Mouse (Mus musculus): Measurements from ENCODE around the gene Hist1h3f. TPM values are rescaled to one million over a fixed set of nuclear protein-coding genes. Genes with fewer than 3 reads are reported as not detected.

The Hist1h3f gene
- 1 to 10 TPM in 12 of 26 experiments, under 1 TPM in 3, not detected in 11; 0.66 to 8.1 (median 1.7) TPM for total RNA-seq (2018; cell fraction: chromatin; rRNA removed)
- total RNA-seq (2018; cell fraction: cytosol; rRNA removed), result 10 to 100 TPM in 8 of 26 experiments, 1 to 10 TPM in 17, under 1 TPM in 1; 0.94 to 20.0 (median 7.1) TPM
- total RNA-seq (2018; cell fraction: nucleus; rRNA removed), result 1 to 10 TPM in 13 of 26 experiments, under 1 TPM in 7, not detected in 6; 0.48 to 6.5 (median 1.5) TPM
- polyA plus RNA-seq (2018), result not detected in 3 replicates

DNA sequence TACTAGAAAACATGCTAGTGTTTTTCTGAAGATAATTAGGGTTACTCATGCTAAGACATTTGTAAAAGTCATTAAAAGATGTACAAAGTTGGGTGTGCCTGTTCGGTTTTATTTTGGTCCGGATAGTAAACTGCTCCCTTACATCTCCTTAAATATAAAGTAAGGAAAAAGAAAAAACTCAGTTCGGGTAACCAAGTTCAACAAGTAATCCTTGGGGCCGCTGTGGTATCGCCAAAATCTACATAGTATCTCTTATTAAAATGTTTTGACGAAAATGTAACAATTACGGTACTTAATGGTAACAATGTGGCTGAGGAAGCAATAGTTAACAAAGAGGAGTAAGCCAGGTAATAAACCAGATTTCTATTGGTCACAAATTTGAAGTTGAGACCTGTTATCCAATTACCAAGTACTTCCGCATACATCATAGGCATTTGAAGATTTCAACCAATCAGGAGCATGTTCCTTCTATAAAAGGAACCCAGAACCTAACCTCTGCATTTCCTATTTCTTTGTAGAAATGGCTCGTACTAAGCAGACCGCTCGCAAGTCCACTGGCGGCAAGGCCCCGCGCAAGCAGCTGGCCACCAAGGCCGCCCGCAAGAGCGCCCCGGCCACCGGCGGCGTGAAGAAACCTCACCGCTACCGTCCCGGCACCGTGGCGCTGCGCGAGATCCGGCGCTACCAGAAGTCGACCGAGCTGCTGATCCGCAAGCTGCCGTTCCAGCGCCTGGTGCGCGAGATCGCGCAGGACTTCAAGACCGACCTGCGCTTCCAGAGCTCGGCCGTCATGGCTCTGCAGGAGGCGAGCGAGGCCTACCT, at the start of gene Hist1h3f:
TSS of gene Hist1h3f (plus strand) at position 88 of the 822 bp plus-strand sequence.
- Histone ChIP-seq H3K4me3 (ENCODE audit: inconsistent target) (peak within 1 kb of the TSS; percentile 43), H3K27ac (peak within 1 kb of the TSS; percentile 84), H3K36me3 (ENCODE audit: inconsistent target) (no peaks in the 10 kb centered on the region), H3K79me2 (ENCODE audit: inconsistent target) (no peaks in the 10 kb centered on the region)
- 0% methylated on average over 15 of the region's 45 CpGs for WGBS (ENCODE audit: missing documents)

- Histone ChIP-seq H3K36me3 (ENCODE audit: inconsistent target) (no peaks in the 10 kb centered on the region), H3K4me3 (ENCODE audit: inconsistent target) (no peak overlapping the region), H3K27ac (no peak overlapping the region), H3K79me2 (ENCODE audit: inconsistent target) (no peaks in the 10 kb centered on the region)
- WGBS (ENCODE audit: missing documents), result 95% methylated on average over 6 of the region's 6 CpGs
These were observed 48.3 kb upstream of the Hist1h3f start for GRCm38 (mm10) chr13:23495526-23495925.

- Histone ChIP-seq H3K79me2 (ENCODE audit: inconsistent target) (no peaks in the 10 kb centered on the region), H3K4me3 (ENCODE audit: inconsistent target) (no peak overlapping the region), H3K27ac (no peak overlapping the region), H3K36me3 (ENCODE audit: inconsistent target) (no peaks in the 10 kb centered on the region)
- WGBS (ENCODE audit: missing documents), result 74% methylated on average over 19 of the region's 19 CpGs
These were observed 46.1 kb upstream of the Hist1h3f start for GRCm38 (mm10) chr13:23497656-23498321.

- Histone ChIP-seq H3K36me3 (ENCODE audit: inconsistent target) (no peaks in the 10 kb centered on the region), H3K4me3 (ENCODE audit: inconsistent target) (no peak overlapping the region), H3K27ac (no peak overlapping the region), H3K79me2 (ENCODE audit: inconsistent target) (no peaks in the 10 kb centered on the region)
- WGBS (ENCODE audit: missing documents), result 55% methylated on average over 10 of the region's 10 CpGs
These were observed 45.2 kb upstream of the Hist1h3f start for GRCm38 (mm10) chr13:23498653-23499052.

DNA sequence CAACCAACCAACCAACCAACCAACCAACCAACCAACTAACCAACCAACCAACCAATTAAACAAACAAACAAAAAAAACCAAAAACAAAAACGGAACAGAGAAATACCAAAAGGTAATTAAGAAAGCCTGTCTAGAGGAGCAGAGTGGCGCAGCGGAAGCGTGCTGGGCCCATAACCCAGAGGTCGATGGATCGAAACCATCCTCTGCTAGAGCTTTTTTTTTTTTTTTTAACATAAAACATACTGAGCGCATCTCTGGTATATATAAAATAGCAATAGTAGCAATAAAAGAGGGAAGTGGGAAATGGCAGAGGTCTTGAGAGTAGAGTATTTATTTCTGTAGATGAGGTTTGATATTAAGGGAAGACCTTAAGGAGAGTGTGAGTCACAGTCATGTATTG, 43.9 kb upstream of the Hist1h3f start:
- Histone ChIP-seq H3K4me3 (ENCODE audit: inconsistent target) (no peak overlapping the region), H3K36me3 (ENCODE audit: inconsistent target) (no peaks in the 10 kb centered on the region), H3K27ac (no peak overlapping the region), H3K79me2 (ENCODE audit: inconsistent target) (no peaks in the 10 kb centered on the region)
- WGBS (ENCODE audit: missing documents), result 77% methylated on average over 7 of the region's 7 CpGs

DNA sequence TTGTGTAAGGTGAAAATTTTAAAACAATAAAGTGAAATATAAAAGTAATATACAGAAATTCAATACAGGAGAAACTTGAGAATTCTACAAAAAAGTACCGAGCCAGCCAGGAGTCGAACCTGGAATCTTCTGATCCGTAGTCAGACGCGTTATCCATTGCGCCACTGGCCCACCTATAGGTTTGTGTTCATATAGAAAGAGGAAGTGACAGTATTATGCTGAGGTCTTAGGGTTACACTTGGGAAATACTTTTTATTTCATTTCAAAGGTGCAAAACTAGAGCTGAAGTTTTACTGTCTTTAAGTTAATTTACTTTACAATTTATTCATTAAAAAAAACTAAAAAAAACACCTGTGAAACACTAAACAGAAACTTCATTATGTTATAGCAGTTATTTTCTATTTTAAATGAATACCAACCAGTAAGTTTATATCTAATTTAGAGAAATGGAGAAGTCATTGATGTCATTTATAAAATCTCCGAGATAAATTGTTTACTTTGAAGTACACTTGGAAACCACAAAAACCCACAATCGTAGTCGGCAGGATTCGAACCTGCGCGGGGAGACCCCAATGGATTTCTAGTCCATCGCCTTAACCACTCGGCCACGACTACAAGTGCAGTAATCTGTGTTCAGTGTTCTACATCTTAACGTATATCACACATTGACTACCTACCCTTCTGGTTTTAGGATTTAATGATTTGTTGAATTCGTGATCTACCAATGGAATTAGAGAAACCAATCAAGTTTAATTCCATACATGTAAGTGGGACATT, 43.2 kb upstream of the Hist1h3f start:
- H3K79me2 ChIP-seq (ENCODE audit: inconsistent target), result no peaks in the 10 kb centered on the region
- no peak overlapping the region for H3K27ac ChIP-seq
- H3K4me3 ChIP-seq (ENCODE audit: inconsistent target), result no peak overlapping the region
- 20% methylated on average over 17 of the region's 17 CpGs for WGBS (ENCODE audit: missing documents)
- no peaks in the 10 kb centered on the region for H3K36me3 ChIP-seq (ENCODE audit: inconsistent target)

DNA sequence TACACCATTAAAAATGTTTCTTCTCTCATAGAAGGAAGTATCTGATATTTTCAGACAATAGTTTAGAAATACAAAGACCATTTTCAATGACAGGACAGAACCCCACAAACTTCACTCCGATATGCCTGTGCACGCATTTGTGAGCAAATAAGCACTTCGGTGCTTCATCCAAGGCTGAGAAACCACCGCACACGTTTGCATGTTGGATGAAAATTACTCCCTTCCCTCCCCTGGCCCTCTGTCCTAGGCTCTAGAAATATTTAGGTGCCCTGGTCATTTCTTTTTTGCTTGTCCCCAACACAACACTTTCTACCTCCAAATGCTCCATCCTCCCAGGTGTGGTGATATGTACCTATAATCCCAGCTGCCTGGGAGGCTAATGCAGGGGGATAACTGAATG, 42.3 kb upstream of the Hist1h3f start:
- Histone ChIP-seq H3K36me3 (ENCODE audit: inconsistent target) (no peaks in the 10 kb centered on the region), H3K27ac (no peak overlapping the region), H3K4me3 (ENCODE audit: inconsistent target) (no peak overlapping the region), H3K79me2 (ENCODE audit: inconsistent target) (no peaks in the 10 kb centered on the region)
- WGBS (ENCODE audit: missing documents), result 64% methylated on average over 5 of the region's 5 CpGs

- H3K4me3 ChIP-seq (ENCODE audit: inconsistent target), result no peak overlapping the region
- H3K36me3 ChIP-seq (ENCODE audit: inconsistent target), result no peaks in the 10 kb centered on the region
- 83% methylated on average over 9 of the region's 9 CpGs for WGBS (ENCODE audit: missing documents)
- H3K79me2 ChIP-seq (ENCODE audit: inconsistent target), result no peaks in the 10 kb centered on the region
- H3K27ac ChIP-seq, result no peak overlapping the region
These were observed 41.8 kb upstream of the Hist1h3f start for GRCm38 (mm10) chr13:23502031-23502567.

- no peak overlapping the region for H3K4me3 ChIP-seq (ENCODE audit: inconsistent target)
- H3K27ac ChIP-seq, result no peak overlapping the region
- H3K79me2 ChIP-seq (ENCODE audit: inconsistent target), result no peaks in the 10 kb centered on the region
- H3K36me3 ChIP-seq (ENCODE audit: inconsistent target), result no peaks in the 10 kb centered on the region
- 83% methylated on average over 4 of the region's 4 CpGs for WGBS (ENCODE audit: missing documents)
These were observed 40.9 kb upstream of the Hist1h3f start for GRCm38 (mm10) chr13:23502916-23503315.

- Histone ChIP-seq H3K27ac (no peak overlapping the region), H3K79me2 (ENCODE audit: inconsistent target) (no peaks in the 10 kb centered on the region), H3K36me3 (ENCODE audit: inconsistent target) (no peaks in the 10 kb centered on the region), H3K4me3 (ENCODE audit: inconsistent target) (no peak overlapping the region)
- 21% methylated on average over 9 of the region's 9 CpGs for WGBS (ENCODE audit: missing documents)
These were observed 40.1 kb upstream of the Hist1h3f start for GRCm38 (mm10) chr13:23503797-23504196.

DNA sequence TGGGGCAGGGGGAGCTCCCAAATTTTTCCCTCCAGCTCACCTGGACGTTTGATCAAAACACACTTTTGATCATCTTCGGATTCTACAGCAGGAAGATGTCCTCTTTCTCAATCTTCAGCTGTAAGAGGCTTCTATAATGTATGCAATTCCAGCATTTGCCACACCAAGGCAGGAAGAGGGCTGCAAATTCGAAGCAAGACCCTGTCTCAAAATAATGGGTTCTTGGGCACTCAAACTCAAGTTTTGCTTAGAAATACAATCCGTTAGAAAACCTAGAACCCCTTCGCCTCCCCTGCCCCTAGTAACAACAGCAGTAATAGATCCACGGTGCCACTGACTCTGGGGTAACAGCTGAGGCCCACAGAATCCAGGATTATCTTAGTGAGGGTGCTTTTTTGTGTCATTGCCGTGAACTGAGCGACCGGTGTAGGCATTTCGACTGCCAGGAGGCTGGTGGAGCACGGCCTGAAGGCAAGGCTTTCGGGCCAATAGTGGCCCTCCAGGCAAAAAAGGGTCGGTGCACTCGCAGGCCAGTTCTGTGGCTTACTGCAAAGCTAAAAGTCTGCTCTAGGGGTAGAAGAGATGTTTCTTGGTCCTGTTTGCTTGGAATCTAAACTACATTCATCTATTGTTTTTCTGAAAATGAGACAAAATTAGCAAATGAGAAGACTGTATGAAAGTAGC, 38.0 kb upstream of the Hist1h3f start:
- Histone ChIP-seq H3K27ac (no peak overlapping the region), H3K4me3 (ENCODE audit: inconsistent target) (no peak overlapping the region), H3K79me2 (ENCODE audit: inconsistent target) (no peaks in the 10 kb centered on the region), H3K36me3 (ENCODE audit: inconsistent target) (no peaks in the 10 kb centered on the region)
- WGBS (ENCODE audit: missing documents), result 67% methylated on average over 13 of the region's 14 CpGs

DNA sequence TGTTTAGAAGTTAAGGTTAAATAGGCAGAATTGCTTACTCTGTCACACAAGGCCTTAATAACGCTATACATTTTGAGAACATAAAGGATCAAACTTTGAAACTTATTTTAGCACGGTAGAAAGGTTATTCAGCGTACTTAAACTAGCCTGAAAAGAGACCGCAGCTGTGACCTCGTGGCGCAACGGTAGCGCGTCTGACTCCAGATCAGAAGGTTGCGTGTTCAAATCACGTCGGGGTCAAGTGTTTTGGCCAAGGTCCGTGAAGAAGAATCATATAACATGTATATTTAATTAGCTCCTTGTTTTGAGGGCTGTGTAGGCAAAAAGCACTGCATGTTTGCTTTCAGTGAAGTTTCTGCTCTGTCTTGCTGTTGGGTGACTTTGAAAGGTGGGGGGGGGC, 37.5 kb upstream of the Hist1h3f start:
- no peak overlapping the region for H3K27ac ChIP-seq

DNA sequence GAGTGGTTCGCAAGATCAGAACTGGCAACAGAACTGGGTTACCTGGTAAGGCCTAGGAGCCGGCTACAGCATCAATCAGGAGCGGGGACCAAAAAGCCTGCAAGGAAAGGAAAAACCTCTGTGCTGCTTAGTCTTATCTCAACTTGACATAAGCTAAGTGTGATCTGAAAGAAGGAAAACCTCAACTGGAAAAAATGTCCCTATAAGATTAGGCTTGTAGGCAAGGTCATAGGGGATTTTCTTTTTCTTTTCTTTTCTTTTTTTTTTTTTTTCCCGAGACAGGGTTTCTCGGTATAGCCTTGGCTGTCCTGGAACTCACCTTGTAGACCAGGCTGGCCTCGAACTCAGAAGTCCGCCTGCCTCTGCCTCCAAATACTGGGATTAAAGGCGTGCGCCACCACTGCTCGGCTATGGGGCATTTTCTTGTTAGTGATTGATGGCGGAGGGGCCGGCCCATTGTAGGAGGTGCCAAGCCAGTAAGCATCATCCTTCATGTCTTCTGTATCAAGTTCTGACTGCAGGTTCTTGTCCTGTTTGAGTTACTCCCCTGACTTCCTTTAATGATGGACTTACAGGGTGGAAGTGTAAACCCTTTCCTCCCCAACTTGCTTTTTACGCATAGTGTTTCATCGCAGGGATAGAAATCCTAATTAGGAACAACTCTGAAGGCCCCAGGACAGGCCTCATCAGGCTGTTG, 36.9 kb upstream of the Hist1h3f start:
- Histone ChIP-seq H3K36me3 (ENCODE audit: inconsistent target) (no peaks in the 10 kb centered on the region), H3K4me3 (ENCODE audit: inconsistent target) (no peak overlapping the region), H3K79me2 (ENCODE audit: inconsistent target) (no peaks in the 10 kb centered on the region), H3K27ac (no peak overlapping the region)
- WGBS (ENCODE audit: missing documents), result 83% methylated on average over 12 of the region's 14 CpGs

More for the DNA sequence above, 37.5 kb upstream of the Hist1h3f start:
- 57% methylated on average over 13 of the region's 13 CpGs for WGBS (ENCODE audit: missing documents)
- Histone ChIP-seq H3K4me3 (ENCODE audit: inconsistent target) (no peak overlapping the region), H3K79me2 (ENCODE audit: inconsistent target) (no peaks in the 10 kb centered on the region), H3K36me3 (ENCODE audit: inconsistent target) (no peaks in the 10 kb centered on the region)
